Mouse (Mus musculus): ENCODE results near the gene Prkar1b. TPM values are rescaled to one million over a fixed set of nuclear protein-coding genes. Genes with fewer than 3 reads are reported as not detected.

Prkar1b gene
- polyA plus RNA-seq, 1 experiment from 2014 or later, result 9.6 TPM

- DNase-seq (ENCODE audit: low spot score), result no peak
- Histone ChIP-seq H3K4me3 (ENCODE audit: low read depth, low read length) (no peak overlapping the region), H3K36me3 (ENCODE audit: control insufficient read depth, insufficient read depth, low read length) (no peaks in the 10 kb centered on the region), H3K9ac (ENCODE audit: low read length) (no peak overlapping the region), H3K4me1 (replicated peaks; ENCODE audit: control insufficient read depth, insufficient read depth) (no peaks in the 10 kb centered on the region), H3K27ac (replicated peaks) (no peak overlapping the region), H3K4me2 (replicated peaks; ENCODE audit: low read depth) (no peak overlapping the region), H3K27me3 (ENCODE audit: control insufficient read depth, insufficient read depth, low read length) (no peaks in the 10 kb centered on the region), H3K9me3 (ENCODE audit: control insufficient read depth, low read length) (0 out of 2 replicates have a peak, but pooled peaks cover 6% of the 10 kb centered on the region)
- no peak for ATAC-seq (ENCODE audit: low FRiP score, low TSS enrichment)
- TF ChIP-seq CTCF (IDR thresholded peaks at IDR 0.05; ENCODE audit: low read depth), result no peak
- no peak for TF ChIP-seq EP300 (optimal IDR thresholded peaks at IDR 0.05)
- 35% methylated on average over 4 of the region's 4 CpGs for WGBS
These were observed 56.3 kb downstream of the Prkar1b start for GRCm38 (mm10) chr5:139093534-139093933.

- ATAC-seq (ENCODE audit: low FRiP score, low TSS enrichment) (no peak), DNase-seq (ENCODE audit: low spot score) (no peak)
- no peak for TF ChIP-seq EP300 (optimal IDR thresholded peaks at IDR 0.05)
- TF ChIP-seq CTCF (IDR thresholded peaks at IDR 0.05; ENCODE audit: low read depth), result no peak
- no peaks in the 10 kb centered on the region for H3K27me3 ChIP-seq (ENCODE audit: control insufficient read depth, insufficient read depth, low read length)
- H3K4me3 ChIP-seq (ENCODE audit: low read depth, low read length), result no peak overlapping the region
- 0 out of 2 replicates have a peak, but pooled peaks cover 1% of the 10 kb centered on the region for H3K9me3 ChIP-seq (ENCODE audit: control insufficient read depth, low read length)
- H3K27ac ChIP-seq (replicated peaks), result no peak overlapping the region
- no peaks in the 10 kb centered on the region for H3K36me3 ChIP-seq (ENCODE audit: control insufficient read depth, insufficient read depth, low read length)
- no peak overlapping the region for H3K9ac ChIP-seq (ENCODE audit: low read length)
- H3K4me2 ChIP-seq (replicated peaks; ENCODE audit: low read depth), result no peak overlapping the region
- WGBS, result 91% methylated on average over 3 of the region's 3 CpGs
- no peaks in the 10 kb centered on the region for H3K4me1 ChIP-seq (replicated peaks; ENCODE audit: control insufficient read depth, insufficient read depth)
These were observed 58.1 kb downstream of the Prkar1b start for GRCm38 (mm10) chr5:139091713-139092112.

DNA sequence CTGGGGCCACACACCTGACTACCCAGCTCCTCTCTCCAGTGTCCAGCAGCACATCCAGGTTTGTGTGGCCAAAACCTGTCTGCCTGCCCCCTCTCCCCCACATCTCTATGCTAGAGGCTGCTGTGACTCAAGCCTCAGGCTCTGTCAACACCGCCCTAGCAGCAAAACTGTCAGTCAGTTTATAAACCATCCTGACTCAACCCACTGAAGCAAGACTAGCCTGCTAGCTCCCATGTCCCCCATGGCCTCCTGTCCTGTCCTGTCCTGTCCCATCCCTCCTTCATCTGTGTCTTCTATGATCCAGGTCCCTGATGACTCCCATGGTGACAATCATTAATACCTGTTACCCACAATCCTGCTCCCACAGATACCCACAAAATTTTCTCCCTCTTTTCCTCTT lies 59.6 kb downstream of the Prkar1b start:
- Histone ChIP-seq H3K9ac (ENCODE audit: low read length) (no peak overlapping the region), H3K4me3 (ENCODE audit: low read depth, low read length) (no peak overlapping the region), H3K9me3 (ENCODE audit: control insufficient read depth, low read length) (no peaks in the 10 kb centered on the region), H3K36me3 (ENCODE audit: control insufficient read depth, insufficient read depth, low read length) (no peaks in the 10 kb centered on the region), H3K4me2 (replicated peaks; ENCODE audit: low read depth) (no peak overlapping the region), H3K4me1 (replicated peaks; ENCODE audit: control insufficient read depth, insufficient read depth) (no peaks in the 10 kb centered on the region), H3K27ac (replicated peaks) (no peak overlapping the region), H3K27me3 (ENCODE audit: control insufficient read depth, insufficient read depth, low read length) (no peaks in the 10 kb centered on the region)
- ATAC-seq (ENCODE audit: low FRiP score, low TSS enrichment) (no peak), DNase-seq (ENCODE audit: low spot score) (no peak)
- TF ChIP-seq CTCF (IDR thresholded peaks at IDR 0.05; ENCODE audit: low read depth) (no peak), EP300 (optimal IDR thresholded peaks at IDR 0.05) (no peak)
- WGBS, result 62% methylated on average over 1 of the region's 1 CpGs

- Histone ChIP-seq H3K4me1 (replicated peaks; ENCODE audit: control insufficient read depth, insufficient read depth) (no peaks in the 10 kb centered on the region), H3K27me3 (ENCODE audit: control insufficient read depth, insufficient read depth, low read length) (no peaks in the 10 kb centered on the region), H3K4me3 (ENCODE audit: low read depth, low read length) (no peak overlapping the region), H3K27ac (replicated peaks) (no peak overlapping the region), H3K36me3 (ENCODE audit: control insufficient read depth, insufficient read depth, low read length) (no peaks in the 10 kb centered on the region), H3K4me2 (replicated peaks; ENCODE audit: low read depth) (no peak overlapping the region), H3K9me3 (ENCODE audit: control insufficient read depth, low read length) (no peaks in the 10 kb centered on the region), H3K9ac (ENCODE audit: low read length) (no peak overlapping the region)
- WGBS, result 93% methylated on average over 5 of the region's 5 CpGs
- TF ChIP-seq CTCF (IDR thresholded peaks at IDR 0.05; ENCODE audit: low read depth) (peak; percentile 57), EP300 (optimal IDR thresholded peaks at IDR 0.05) (no peak)
- no peak for DNase-seq (ENCODE audit: low spot score)
- ATAC-seq (ENCODE audit: low FRiP score, low TSS enrichment), result no peak
These were observed 61.6 kb downstream of the Prkar1b start for GRCm38 (mm10) chr5:139088173-139088572.

- WGBS, result 80% methylated on average over 7 of the region's 7 CpGs
- Histone ChIP-seq H3K9me3 (ENCODE audit: control insufficient read depth, low read length) (no peaks in the 10 kb centered on the region), H3K4me1 (replicated peaks; ENCODE audit: control insufficient read depth, insufficient read depth) (no peaks in the 10 kb centered on the region), H3K27me3 (ENCODE audit: control insufficient read depth, insufficient read depth, low read length) (no peaks in the 10 kb centered on the region), H3K4me2 (replicated peaks; ENCODE audit: low read depth) (no peak overlapping the region), H3K27ac (replicated peaks) (no peak overlapping the region), H3K36me3 (ENCODE audit: control insufficient read depth, insufficient read depth, low read length) (no peaks in the 10 kb centered on the region), H3K4me3 (ENCODE audit: low read depth, low read length) (no peak overlapping the region), H3K9ac (ENCODE audit: low read length) (no peak overlapping the region)
- DNase-seq (ENCODE audit: low spot score) (peak; percentile 78), ATAC-seq (ENCODE audit: low FRiP score, low TSS enrichment) (peak; percentile 65)
- peak; percentile 83 for TF ChIP-seq CTCF (IDR thresholded peaks at IDR 0.05; ENCODE audit: low read depth)
- TF ChIP-seq EP300 (optimal IDR thresholded peaks at IDR 0.05), result no peak
These were observed 64.8 kb downstream of the Prkar1b start for GRCm38 (mm10) chr5:139084831-139085519.

- no peaks in the 10 kb centered on the region for H3K27me3 ChIP-seq (ENCODE audit: control insufficient read depth, insufficient read depth, low read length)
- no peak for DNase-seq (ENCODE audit: low spot score)
- no peaks in the 10 kb centered on the region for H3K9me3 ChIP-seq (ENCODE audit: control insufficient read depth, low read length)
- 74% methylated on average over 6 of the region's 6 CpGs for WGBS
- no peak for ATAC-seq (ENCODE audit: low FRiP score, low TSS enrichment)
- no peak overlapping the region for H3K4me2 ChIP-seq (replicated peaks; ENCODE audit: low read depth)
- H3K36me3 ChIP-seq (ENCODE audit: control insufficient read depth, insufficient read depth, low read length), result no peaks in the 10 kb centered on the region
- H3K27ac ChIP-seq (replicated peaks), result no peak overlapping the region
- no peak overlapping the region for H3K4me3 ChIP-seq (ENCODE audit: low read depth, low read length)
- H3K9ac ChIP-seq (ENCODE audit: low read length), result no peak overlapping the region
- TF ChIP-seq CTCF (IDR thresholded peaks at IDR 0.05; ENCODE audit: low read depth) (no peak), EP300 (optimal IDR thresholded peaks at IDR 0.05) (no peak)
- no peaks in the 10 kb centered on the region for H3K4me1 ChIP-seq (replicated peaks; ENCODE audit: control insufficient read depth, insufficient read depth)
These were observed 65.5 kb downstream of the Prkar1b start for GRCm38 (mm10) chr5:139084302-139084701.

All from stomach, postnatal 0 days (tissue).